Mouse (Mus musculus): ENCODE results near the gene Usp16.
"Not testable (repeated sequence)": the region's sequence is repeated elsewhere in the genome, so short reads cannot be mapped to it uniquely, and the experiment has no call there.

Gene Usp16

GRCm38 (mm10) chr16:87488605-87489004, 34.1 kb downstream of the Usp16 start:
- DNase-seq, result no peak

GRCm38 (mm10) chr16:87492191-87492792, 37.8 kb downstream of the Usp16 start:
- DNase-seq, result not testable (repeated sequence)

- DNase-seq, result no peak
Observed at GRCm38 (mm10) chr16:87494955-87495655, 40.6 kb downstream of the Usp16 start.

- peak; percentile 97 for DNase-seq
Observed at GRCm38 (mm10) chr16:87495716-87496447, 41.4 kb downstream of the Usp16 start, which contains the start of gene Cct8. Gene Cct8, minus strand, starts transcription at chr16:87495873.

GRCm38 (mm10) chr16:87496728-87497127, 42.2 kb downstream of the Usp16 start:
- DNase-seq, result no peak

- no peak for DNase-seq
Observed at GRCm38 (mm10) chr16:87497171-87497570, 42.7 kb downstream of the Usp16 start.

- no peak for DNase-seq
Observed at GRCm38 (mm10) chr16:87499556-87499955, 45.1 kb downstream of the Usp16 start.

- no peak for DNase-seq
Observed at GRCm38 (mm10) chr16:87501304-87502078, 47.0 kb downstream of the Usp16 start.

- no peak for DNase-seq
Observed at GRCm38 (mm10) chr16:87511706-87512105, 57.2 kb downstream of the Usp16 start.

GRCm38 (mm10) chr16:87512331-87512730, 57.8 kb downstream of the Usp16 start:
- DNase-seq, result no peak

GRCm38 (mm10) chr16:87524228-87524627, 69.7 kb downstream of the Usp16 start:
- no peak for DNase-seq

- no peak for DNase-seq
Observed at GRCm38 (mm10) chr16:87527553-87528249, 73.2 kb downstream of the Usp16 start.

GRCm38 (mm10) chr16:87528755-87529154, 74.3 kb downstream of the Usp16 start:
- DNase-seq, result no peak
